Mouse (Mus musculus) adrenal gland (tissue): ENCODE measurements at regions not wholly inside any gene's neighbourhood (a gene's known extent, or its start where the extent isn't known, plus 50 kb on each side); places are given as distances from the start of the nearest gene placed in this dataset.

ENCODE experiments used
- intact Hi-C: fragments of 180-260 bp; cut with DNase I; formaldehyde crosslinking; loops from one replicate; pipeline ENCODE4 v1.15.1; 2025

DNA sequence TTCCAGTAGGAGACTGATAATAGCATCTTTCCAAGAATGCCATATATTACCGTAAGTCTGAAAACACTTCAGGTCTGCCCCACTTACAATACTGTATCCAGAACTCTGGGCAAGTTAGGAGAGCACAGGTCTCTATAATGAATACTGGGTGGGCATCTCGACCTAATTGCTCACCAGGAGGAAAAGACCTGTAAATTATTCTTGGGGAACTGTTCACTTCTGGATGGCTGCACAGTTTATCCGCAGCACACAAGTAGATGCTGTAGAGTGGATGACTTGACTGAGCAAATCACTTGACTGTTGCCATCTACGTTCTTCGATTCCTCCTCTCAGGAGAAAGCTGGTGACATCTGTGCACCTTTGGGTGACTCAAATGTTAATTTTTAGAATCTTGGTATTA is 159.8 kb downstream of the Rpl36a-ps1 start:
- intact Hi-C loops = no loop called here

- intact Hi-C loops = no loop called here
Measured at GRCm38 (mm10) chr14:98833230-98833999, 160.7 kb downstream of the Rpl36a-ps1 start.

GRCm38 (mm10) chr14:98832401-98832800 is 161.7 kb downstream of the Rpl36a-ps1 start:
- intact Hi-C loops = no loop called here

DNA sequence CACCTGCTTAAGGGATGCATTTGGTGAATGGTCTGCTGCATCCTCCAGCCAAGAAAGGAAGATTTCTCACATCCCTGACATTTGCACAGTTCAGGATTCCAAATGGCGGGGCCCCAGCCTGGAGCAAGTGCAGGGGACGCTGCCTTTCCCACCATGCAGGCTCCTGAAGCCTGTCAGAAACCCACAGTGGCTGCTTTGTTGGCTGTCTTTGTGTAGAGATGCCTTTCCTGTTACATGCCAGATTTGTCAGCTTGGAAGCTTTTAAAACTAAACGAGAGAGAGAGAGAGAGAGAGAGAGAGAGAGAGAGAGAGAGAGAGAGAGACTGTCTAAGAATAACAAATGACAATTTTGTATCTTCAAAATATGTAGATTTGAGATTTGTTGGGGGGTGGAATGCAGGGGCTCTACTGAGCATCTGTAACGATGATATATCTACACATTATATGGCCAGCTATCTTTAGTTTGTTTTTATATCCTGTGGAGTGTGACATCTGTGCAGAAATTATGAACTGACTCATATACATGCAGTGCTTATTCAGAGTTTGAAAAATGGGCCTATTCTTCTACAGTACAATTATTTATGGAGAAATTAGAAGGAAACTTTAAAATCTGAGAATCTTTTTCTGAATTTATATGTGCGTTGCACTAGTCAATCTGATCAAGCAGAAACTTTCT is 164.0 kb downstream of the Rpl36a-ps1 start:
- intact Hi-C loops = no loop called here

DNA sequence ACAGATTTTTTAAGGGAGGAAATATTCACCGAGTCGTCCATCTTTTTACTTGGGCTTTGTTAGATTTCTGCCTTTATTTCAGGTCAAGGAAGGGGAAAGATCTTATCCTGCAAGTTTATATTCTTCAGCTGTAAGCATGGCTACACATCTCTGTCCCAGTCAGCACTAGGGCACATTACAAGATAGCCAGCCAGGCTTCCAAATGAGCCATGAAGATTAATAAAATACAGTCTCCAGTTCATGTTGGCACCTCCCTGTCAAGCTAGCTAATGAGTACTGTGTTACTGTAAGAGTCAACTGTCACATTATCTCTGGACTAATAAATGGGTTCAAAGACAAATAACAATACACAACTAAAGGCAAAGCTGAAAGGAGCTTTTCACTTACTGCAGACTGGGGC is 166.6 kb downstream of the Rpl36a-ps1 start:
- intact Hi-C loops = no loop called here

GRCm38 (mm10) chr14:98813657-98814056 is 180.5 kb downstream of the Rpl36a-ps1 start:
- intact Hi-C loops = no loop called here

DNA sequence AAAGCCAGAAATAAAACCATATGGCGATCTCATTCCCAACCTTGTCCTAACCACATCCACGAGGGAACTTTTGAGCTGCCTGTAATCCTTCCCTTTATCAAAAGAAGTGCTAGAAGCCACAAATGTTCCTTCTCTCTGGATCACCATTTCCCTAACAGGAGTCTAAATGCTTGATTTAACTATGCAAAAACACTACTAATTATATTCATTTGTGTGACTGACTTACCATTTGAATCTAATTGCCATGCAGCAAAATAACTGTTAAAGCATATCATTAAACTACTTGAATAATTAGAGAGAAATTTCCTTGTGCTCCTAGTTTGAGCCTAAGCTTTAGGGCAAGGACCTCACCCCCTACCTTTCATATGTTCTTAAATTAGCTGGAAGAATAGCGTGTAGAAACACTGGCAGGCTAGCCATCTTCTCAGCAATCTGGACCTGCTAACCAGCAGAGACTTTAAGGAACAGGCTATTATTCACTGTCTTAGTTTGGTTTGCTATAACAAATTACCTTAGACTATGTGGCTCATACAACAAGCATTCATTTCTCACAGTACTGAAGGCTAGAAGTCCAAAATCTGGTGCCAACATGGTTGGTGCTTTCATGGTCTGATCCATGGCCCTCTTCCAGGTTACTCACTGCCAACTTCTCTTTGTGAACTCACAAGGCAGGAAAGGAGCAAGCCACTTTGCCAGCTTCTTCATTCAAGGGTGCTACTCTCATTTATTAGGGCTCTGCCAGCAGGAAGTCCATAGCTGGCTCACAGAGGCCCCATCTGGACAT is 183.7 kb downstream of the Rpl36a-ps1 start:
- intact Hi-C loops = no loop called here

GRCm38 (mm10) chr14:98808117-98808516 is 186.0 kb downstream of the Rpl36a-ps1 start:
- intact Hi-C loops = no loop called here

- intact Hi-C loops = no loop called here
Measured at GRCm38 (mm10) chr14:98805066-98805465, 189.1 kb downstream of the Rpl36a-ps1 start.

DNA sequence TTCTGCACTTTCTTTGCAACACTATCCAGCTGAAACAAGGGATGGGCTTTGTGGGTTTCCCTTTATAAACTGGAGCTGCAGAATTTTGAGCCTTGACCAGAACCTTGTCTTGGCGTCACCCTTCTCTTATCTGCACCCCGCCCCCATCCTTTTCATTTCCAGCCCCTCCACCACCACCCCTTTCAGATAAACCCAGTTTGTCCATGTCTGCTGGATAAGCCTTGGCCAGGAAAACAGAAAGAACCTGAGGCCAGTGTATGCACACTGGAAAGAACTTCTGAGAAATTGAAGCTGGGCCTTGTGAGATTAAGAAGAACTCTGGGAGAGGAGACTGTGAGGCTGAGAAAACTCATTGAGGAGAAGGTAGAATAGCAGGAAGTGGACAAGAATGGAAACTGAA is 192.8 kb downstream of the Rpl36a-ps1 start:
- intact Hi-C loops = no loop called here

DNA sequence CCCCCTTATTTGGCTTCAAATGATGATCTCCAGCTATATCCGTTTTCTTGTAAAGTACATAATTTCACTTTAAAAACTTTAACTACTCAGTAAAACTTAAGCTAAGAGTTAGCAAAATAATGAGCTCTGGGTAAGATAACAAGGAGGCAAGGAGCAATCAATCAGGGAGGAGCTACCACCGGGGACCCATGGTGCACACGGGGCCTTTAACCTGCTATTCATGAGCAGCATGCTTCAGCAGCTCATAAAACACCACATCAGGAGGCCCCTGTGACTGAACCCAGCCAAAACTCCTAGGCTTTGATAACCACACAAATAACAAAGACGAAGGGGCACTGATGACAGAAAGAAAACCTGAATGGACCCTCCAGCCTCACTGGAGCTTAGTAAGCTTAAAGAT is 202.1 kb downstream of the Rpl36a-ps1 start:
- intact Hi-C loops = no loop called here

DNA sequence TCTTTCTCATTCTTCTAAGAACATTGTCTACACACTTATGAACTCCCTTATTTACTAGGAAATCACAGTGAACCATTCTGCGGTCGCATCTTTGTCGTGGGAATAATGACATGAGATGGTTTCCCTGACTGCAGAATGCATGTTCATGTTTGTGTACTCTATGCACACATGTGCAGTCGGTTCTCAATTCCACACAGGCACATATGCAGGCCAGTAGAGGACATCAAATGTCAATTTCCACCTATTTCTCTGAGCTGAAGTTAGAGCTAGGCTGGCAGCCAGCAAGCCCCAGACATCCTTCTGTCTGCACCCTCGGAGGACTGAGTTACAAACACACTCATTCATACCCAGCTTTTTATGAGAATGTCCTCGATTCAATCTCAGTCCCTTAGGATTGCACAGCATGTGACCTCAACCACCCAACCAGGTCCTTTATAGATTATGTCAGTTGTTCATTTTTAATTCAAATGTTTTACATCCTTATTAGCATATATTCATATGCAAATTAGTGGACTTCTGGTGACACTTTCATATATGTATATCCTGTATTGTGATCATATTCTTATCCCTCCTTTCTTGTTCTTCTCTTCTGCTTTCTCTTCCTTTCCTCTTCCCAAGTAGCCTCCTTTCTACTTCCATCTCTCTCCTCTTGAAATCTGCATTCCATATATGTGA is 202.7 kb downstream of the Rpl36a-ps1 start:
- intact Hi-C loops = no loop called here

DNA sequence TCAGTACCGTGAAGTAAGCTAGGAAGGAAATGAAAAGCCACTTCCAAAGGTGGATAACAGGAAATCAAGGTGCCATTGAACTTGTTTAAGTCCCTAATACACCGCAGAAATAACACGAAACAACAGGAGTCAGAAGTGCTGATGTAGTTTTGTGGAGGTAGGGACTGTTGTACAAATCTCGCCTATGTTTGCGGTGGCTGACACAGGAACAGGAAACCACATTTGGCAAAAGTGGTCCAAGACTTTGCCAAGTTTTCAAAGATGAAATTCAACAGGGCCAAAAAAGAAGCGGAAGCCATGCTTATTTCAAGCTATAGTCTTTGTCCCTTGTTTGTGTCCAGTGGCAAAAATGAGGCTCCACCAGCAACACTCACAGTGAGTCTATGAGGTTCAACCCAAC is 204.3 kb downstream of the Rpl36a-ps1 start:
- intact Hi-C loops = no loop called here

DNA sequence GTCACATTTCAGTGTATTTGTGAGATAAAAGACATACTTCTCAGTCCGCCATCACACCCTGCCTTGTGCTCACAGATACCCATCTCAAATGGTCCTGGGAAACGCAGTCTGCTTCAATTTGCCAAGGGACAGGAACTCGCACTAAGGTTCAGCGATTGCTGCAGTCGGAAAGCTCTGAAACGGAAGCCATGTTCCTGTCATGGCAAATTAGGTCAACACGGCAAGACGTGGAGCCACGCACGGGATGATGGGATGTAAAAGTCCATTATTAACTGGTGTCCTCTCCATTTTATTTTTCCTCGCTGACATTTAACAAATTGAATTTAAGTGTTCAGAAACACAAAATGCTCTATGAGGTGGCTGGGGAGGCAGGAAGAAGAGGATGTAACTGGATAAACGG is 212.4 kb downstream of the Rpl36a-ps1 start:
- intact Hi-C loops = no loop called here

DNA sequence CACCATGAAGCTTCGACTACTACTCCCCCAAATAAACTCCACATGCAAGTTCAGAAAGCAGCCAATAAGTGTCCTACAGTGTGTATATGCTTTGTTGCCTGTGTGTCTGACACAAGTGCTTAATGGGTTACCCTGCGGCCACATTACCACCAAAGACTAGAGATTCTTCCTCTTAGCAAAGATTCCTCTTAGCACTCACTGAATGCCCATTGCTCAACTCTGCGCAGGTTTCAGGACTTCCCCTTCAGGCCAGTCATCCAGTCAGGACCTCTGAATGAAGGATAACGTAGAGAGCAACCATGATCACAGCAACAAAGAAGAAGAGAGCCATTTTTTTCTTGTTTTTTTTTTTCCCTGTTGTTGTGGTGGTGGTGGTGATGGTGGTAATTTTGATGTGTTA is 222.0 kb downstream of the Rpl36a-ps1 start:
- intact Hi-C loops = no loop called here

DNA sequence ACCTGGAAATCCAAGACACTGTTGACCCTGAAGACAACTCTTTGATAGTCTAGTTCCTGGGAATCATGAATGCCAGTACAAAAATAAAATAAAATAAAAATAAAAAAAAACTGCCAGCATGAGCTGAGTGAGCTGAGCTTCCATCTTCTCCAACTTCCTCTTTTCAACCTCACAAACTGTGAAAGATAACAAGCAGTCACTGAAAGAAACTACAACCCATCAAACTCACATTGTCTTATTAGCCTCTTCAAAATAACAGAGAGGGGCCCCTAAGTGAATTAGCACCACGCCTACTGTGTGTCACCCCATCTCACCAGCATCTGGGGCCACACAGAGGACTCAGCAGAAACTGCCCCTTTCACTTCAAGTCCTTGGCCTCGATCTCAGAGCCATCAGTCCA is 225.3 kb downstream of the Rpl36a-ps1 start:
- intact Hi-C loops = no loop called here

DNA sequence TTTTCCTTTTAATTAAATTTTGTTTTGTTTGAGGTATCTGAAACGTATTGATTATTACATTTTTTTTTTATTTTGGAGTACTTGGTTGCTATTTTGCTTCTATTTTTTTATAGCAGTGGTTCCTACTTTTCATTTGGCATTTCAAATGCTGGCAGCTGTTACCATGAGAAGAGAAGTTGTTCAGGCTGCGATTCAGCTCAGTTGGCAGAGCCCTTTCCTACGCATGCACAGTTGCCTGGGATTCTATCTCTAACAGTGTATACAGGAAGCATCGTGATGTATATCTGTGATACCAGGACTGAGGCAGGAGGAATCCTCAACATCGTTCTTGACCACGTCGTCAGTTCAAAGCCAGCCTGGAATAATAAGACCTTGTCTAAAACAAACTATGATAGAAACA is 226.6 kb downstream of the Rpl36a-ps1 start:
- intact Hi-C loops = no loop called here

GRCm38 (mm10) chr14:98765358-98765757 is 228.8 kb downstream of the Rpl36a-ps1 start:
- intact Hi-C loops = no loop called here

DNA sequence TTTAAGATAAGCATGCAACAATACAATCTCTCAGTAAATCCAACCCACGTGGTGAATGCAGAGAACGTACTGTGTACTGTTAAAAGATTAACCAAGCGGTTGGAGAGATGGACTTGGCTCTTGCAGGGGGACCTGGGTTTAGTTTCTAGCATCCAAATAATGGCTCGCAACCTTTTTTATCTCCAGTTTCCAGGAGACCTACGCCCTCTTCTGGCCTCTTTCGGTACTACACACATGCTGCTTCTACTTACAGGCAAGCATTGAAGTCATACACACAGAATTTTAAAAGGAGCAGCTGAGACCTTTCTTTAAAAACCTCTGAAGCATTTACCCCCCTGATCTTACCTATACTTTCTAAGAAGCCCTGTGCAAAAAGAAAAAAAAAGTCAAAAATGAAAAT is 243.4 kb downstream of the Rpl36a-ps1 start:
- intact Hi-C loops = no loop called here

GRCm38 (mm10) chr14:98749086-98750027 is 244.8 kb downstream of the Rpl36a-ps1 start:
- intact Hi-C loops = no loop called here
